Mouse (Mus musculus) spleen, adult 2 months (tissue): ENCODE measurements around the gene Foxk1.

ENCODE experiments used
- CTCF ChIP-seq: fragments of 200-500 bp; IDR thresholded peaks from 2 replicates; pipeline ENCODE4 v1.5.1; 2011; ENCODE audit warnings: mild to moderate bottlenecking, inconsistent platforms; ENCODE audit not compliant: insufficient read depth, insufficient read length, insufficient replicate concordance; ENCODE audit errors: extremely low read depth
- POLR2A ChIP-seq: fragments of 200-500 bp; IDR thresholded peaks from 2 replicates; pipeline ENCODE4 v1.6.1; 2011; ENCODE audit warnings: low read depth, low read length, inconsistent platforms

DNA sequence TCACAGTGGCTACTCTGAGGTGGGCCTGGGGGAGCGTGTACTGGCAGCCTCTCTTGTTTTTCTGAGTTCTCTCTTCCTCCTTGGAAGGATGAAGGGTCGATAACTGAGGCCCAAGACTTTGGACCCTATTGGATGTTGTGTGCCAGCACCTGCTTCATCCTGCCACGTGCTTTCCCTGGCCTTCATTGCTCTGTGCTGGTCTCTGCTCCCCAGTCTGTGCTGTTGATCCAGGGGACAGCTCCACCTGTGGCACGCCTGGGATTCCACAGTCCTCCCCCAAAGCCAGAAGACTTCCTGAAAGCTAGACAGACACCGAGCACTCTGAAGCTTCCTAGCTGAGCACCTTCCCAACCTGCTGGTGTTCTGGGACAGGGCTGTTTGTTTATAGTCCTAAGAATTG lies 20.6 kb downstream of the Foxk1 start:
- TF ChIP-seq POLR2A (no peak), CTCF (no peak)
